Mouse (Mus musculus) left cerebral cortex, adult 18-20 months (tissue): ENCODE results near the gene Thrap3. TPM values are rescaled to one million over a fixed set of nuclear protein-coding genes. Genes with fewer than 3 reads are reported as not detected.

Experiments used
- DNase-seq, 2 experiments: peaks; one replicate each; pipeline ENCODE4 v3.0.0; 2021 to 2022; ENCODE audit warnings: low spot score in 2 of 2, mixed read lengths in 1 of 2
- total RNA-seq, 2 experiments: library from RNA; stranded (reverse); gene quantifications; 2 replicates each; pipeline ENCODE4 v1.2.3; 2021

The Thrap3 gene
- total RNA-seq, 2 experiments from 2014 or later = 132 to 156 TPM

- DNase-seq = no peak
These were observed 54.9 kb downstream of the Thrap3 start, which contains the start of gene Eva1b for GRCm38 (mm10) chr4:126147533-126148160. Gene Eva1b, plus strand, starts transcription at chr4:126147744.

GRCm38 (mm10) chr4:126146974-126147532 lies 55.5 kb downstream of the Thrap3 start:
- no peak for DNase-seq

- DNase-seq = no peak
These were observed 57.2 kb downstream of the Thrap3 start for GRCm38 (mm10) chr4:126145396-126145795.

- DNase-seq = no peak
These were observed 61.5 kb downstream of the Thrap3 start for GRCm38 (mm10) chr4:126141021-126141420.

- DNase-seq = no peak
These were observed 64.8 kb downstream of the Thrap3 start for GRCm38 (mm10) chr4:126137773-126138172.

- no peak for DNase-seq
These were observed 67.9 kb downstream of the Thrap3 start for GRCm38 (mm10) chr4:126134639-126135038.

GRCm38 (mm10) chr4:126134236-126134635 lies 68.3 kb downstream of the Thrap3 start:
- DNase-seq = no peak

- DNase-seq = no peak
These were observed 69.8 kb downstream of the Thrap3 start for GRCm38 (mm10) chr4:126132636-126133264.

GRCm38 (mm10) chr4:126131290-126132121 lies 71.1 kb downstream of the Thrap3 start:
- DNase-seq = peak in 1 of 2 experiments; percentile 31

GRCm38 (mm10) chr4:126130502-126130901 lies 72.1 kb downstream of the Thrap3 start:
- DNase-seq = no peak

- peak; percentile 23 to 59 for DNase-seq
These were observed 79.1 kb downstream of the Thrap3 start for GRCm38 (mm10) chr4:126123309-126124040.

- no peak for DNase-seq
These were observed 82.1 kb downstream of the Thrap3 start for GRCm38 (mm10) chr4:126120506-126120905.

- no peak for DNase-seq
These were observed 82.5 kb downstream of the Thrap3 start for GRCm38 (mm10) chr4:126120052-126120451.

GRCm38 (mm10) chr4:126119051-126119450 lies 83.5 kb downstream of the Thrap3 start:
- no peak for DNase-seq

GRCm38 (mm10) chr4:126118651-126119050 lies 83.9 kb downstream of the Thrap3 start:
- DNase-seq = peak; percentile 63 to 75

GRCm38 (mm10) chr4:126117116-126117515 lies 85.4 kb downstream of the Thrap3 start:
- DNase-seq = no peak

GRCm38 (mm10) chr4:126115871-126116521 lies 86.6 kb downstream of the Thrap3 start:
- no peak for DNase-seq

GRCm38 (mm10) chr4:126115411-126115810 lies 87.1 kb downstream of the Thrap3 start:
- no peak for DNase-seq
